Mouse (Mus musculus): ENCODE measurements at regions not wholly inside any gene's neighbourhood (a gene's known extent, or its start where the extent isn't known, plus 50 kb on each side); places are given as distances from the start of the nearest gene placed in this dataset.

GRCm38 (mm10) chr10:125762367-125763068 is 203.4 kb upstream of the Lrig3 start:
- Histone ChIP-seq H3K27me3 (ENCODE audit: control insufficient read depth, insufficient read depth, low read length) (no peaks in the 10 kb centered on the region), H3K36me3 (ENCODE audit: control insufficient read depth, insufficient read depth, low read length) (no peaks in the 10 kb centered on the region)
- no peak for DNase-seq

GRCm38 (mm10) chr10:125764402-125765102 is 201.4 kb upstream of the Lrig3 start:
- Histone ChIP-seq H3K27me3 (ENCODE audit: control insufficient read depth, insufficient read depth, low read length) (no peaks in the 10 kb centered on the region), H3K79me2 (replicated peaks; ENCODE audit: control insufficient read depth, insufficient read depth, low read length) (no peaks in the 10 kb centered on the region), H3K4me3 (no peak overlapping the region), H3K9ac (ENCODE audit: low read depth, low read length) (no peak overlapping the region), H3K27ac (no peak overlapping the region), H3K36me3 (ENCODE audit: control insufficient read depth, insufficient read depth, low read length) (no peaks in the 10 kb centered on the region), H3K4me1 (ENCODE audit: control insufficient read depth, insufficient read depth, low read length) (no peaks in the 10 kb centered on the region)
- TF ChIP-seq CTCF (IDR thresholded peaks at IDR 0.05) (peak; percentile 42), POLR2A (IDR thresholded peaks at IDR 0.05; ENCODE audit: insufficient read depth, low read depth, low read length) (no peak)
- WGBS = 60% methylated on average over 10 of the region's 10 CpGs
- intact Hi-C loops (cut with DNase I) = no loop called here
- DNase-seq = no peak

More at GRCm38 (mm10) chr10:125762367-125763068, 203.4 kb upstream of the Lrig3 start:
- Histone ChIP-seq H3K79me2 (replicated peaks; ENCODE audit: control insufficient read depth, insufficient read depth, low read length) (no peaks in the 10 kb centered on the region), H3K27ac (no peak overlapping the region), H3K4me1 (ENCODE audit: control insufficient read depth, insufficient read depth, low read length) (no peaks in the 10 kb centered on the region), H3K4me3 (no peak overlapping the region), H3K9ac (ENCODE audit: low read depth, low read length) (no peak overlapping the region)
- WGBS = 81% methylated on average over 16 of the region's 16 CpGs
- intact Hi-C loops (cut with DNase I) = no loop called here
- TF ChIP-seq CTCF (IDR thresholded peaks at IDR 0.05) (no peak), EP300 (IDR thresholded peaks at IDR 0.05; ENCODE audit: insufficient read depth, low read depth, low read length) (no peak), POLR2A (IDR thresholded peaks at IDR 0.05; ENCODE audit: insufficient read depth, low read depth, low read length) (no peak)

GRCm38 (mm10) chr10:125765103-125765820 is 200.7 kb upstream of the Lrig3 start:
- intact Hi-C loops (cut with DNase I) = no loop called here
- no peak overlapping the region for H3K4me3 ChIP-seq
- no peak overlapping the region for H3K9ac ChIP-seq (ENCODE audit: low read depth, low read length)
- WGBS = 79% methylated on average over 10 of the region's 10 CpGs
- no peak overlapping the region for H3K27ac ChIP-seq
- H3K27me3 ChIP-seq (ENCODE audit: control insufficient read depth, insufficient read depth, low read length) = no peaks in the 10 kb centered on the region
- no peaks in the 10 kb centered on the region for H3K4me1 ChIP-seq (ENCODE audit: control insufficient read depth, insufficient read depth, low read length)
- no peaks in the 10 kb centered on the region for H3K79me2 ChIP-seq (replicated peaks; ENCODE audit: control insufficient read depth, insufficient read depth, low read length)
- no peaks in the 10 kb centered on the region for H3K36me3 ChIP-seq (ENCODE audit: control insufficient read depth, insufficient read depth, low read length)
- no peak for DNase-seq
- TF ChIP-seq CTCF (IDR thresholded peaks at IDR 0.05) = no peak
- no peak for TF ChIP-seq EP300 (IDR thresholded peaks at IDR 0.05; ENCODE audit: insufficient read depth, low read depth, low read length)
- TF ChIP-seq POLR2A (IDR thresholded peaks at IDR 0.05; ENCODE audit: insufficient read depth, low read depth, low read length) = no peak

GRCm38 (mm10) chr10:125768281-125768680 is 197.7 kb upstream of the Lrig3 start:
- no peak for DNase-seq
- H3K27ac ChIP-seq = no peak overlapping the region
- H3K4me1 ChIP-seq (ENCODE audit: control insufficient read depth, insufficient read depth, low read length) = no peaks in the 10 kb centered on the region
- H3K4me3 ChIP-seq = no peak overlapping the region
- intact Hi-C loops (cut with DNase I) = no loop called here
- H3K27me3 ChIP-seq (ENCODE audit: control insufficient read depth, insufficient read depth, low read length) = no peaks in the 10 kb centered on the region
- WGBS = 59% methylated on average over 3 of the region's 3 CpGs
- H3K9ac ChIP-seq (ENCODE audit: low read depth, low read length) = no peak overlapping the region
- no peaks in the 10 kb centered on the region for H3K79me2 ChIP-seq (replicated peaks; ENCODE audit: control insufficient read depth, insufficient read depth, low read length)
- TF ChIP-seq EP300 (IDR thresholded peaks at IDR 0.05; ENCODE audit: insufficient read depth, low read depth, low read length) (no peak), POLR2A (IDR thresholded peaks at IDR 0.05; ENCODE audit: insufficient read depth, low read depth, low read length) (no peak), CTCF (IDR thresholded peaks at IDR 0.05) (no peak)
- no peaks in the 10 kb centered on the region for H3K36me3 ChIP-seq (ENCODE audit: control insufficient read depth, insufficient read depth, low read length)

- no peak overlapping the region for H3K9ac ChIP-seq (ENCODE audit: low read depth, low read length)
- H3K4me3 ChIP-seq = no peak overlapping the region
- no peaks in the 10 kb centered on the region for H3K4me1 ChIP-seq (ENCODE audit: control insufficient read depth, insufficient read depth, low read length)
- TF ChIP-seq POLR2A (IDR thresholded peaks at IDR 0.05; ENCODE audit: insufficient read depth, low read depth, low read length) (no peak), CTCF (IDR thresholded peaks at IDR 0.05) (no peak), EP300 (IDR thresholded peaks at IDR 0.05; ENCODE audit: insufficient read depth, low read depth, low read length) (no peak)
- intact Hi-C loops (cut with DNase I) = no loop called here
- H3K79me2 ChIP-seq (replicated peaks; ENCODE audit: control insufficient read depth, insufficient read depth, low read length) = no peaks in the 10 kb centered on the region
- no peaks in the 10 kb centered on the region for H3K27me3 ChIP-seq (ENCODE audit: control insufficient read depth, insufficient read depth, low read length)
- 69% methylated on average over 7 of the region's 7 CpGs for WGBS
- DNase-seq = no peak
- H3K36me3 ChIP-seq (ENCODE audit: control insufficient read depth, insufficient read depth, low read length) = no peaks in the 10 kb centered on the region
- H3K27ac ChIP-seq = no peak overlapping the region
Observed at GRCm38 (mm10) chr10:125773541-125773940, 192.4 kb upstream of the Lrig3 start.

Measured in heart, adult 2 months (tissue).